Mouse (Mus musculus): ENCODE results near the gene Lrrc4b.

DNA sequence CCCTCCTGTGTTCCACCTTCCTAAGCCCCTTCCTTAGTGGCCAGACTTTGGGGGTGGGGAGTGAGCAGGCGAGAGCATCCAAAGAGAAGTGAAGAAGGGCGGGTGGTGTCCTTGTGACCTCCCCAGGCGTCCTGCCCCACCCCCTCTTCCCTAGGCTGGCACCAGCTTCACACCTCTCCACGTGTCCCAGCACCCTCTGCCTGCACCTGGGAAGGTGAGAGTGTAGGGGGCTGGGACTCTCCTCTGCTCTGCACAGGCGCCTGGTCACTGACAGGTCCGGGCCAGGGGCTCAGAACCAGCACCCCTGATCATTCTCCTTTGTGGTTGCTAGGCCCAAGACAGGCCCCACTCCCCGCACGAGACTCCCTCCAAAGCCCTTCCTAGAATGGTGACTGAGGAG lies 1.2 kb upstream of the Lrrc4b start:
- TF ChIP-seq CTCF (IDR thresholded peaks at IDR 0.05; ENCODE audit: control insufficient read depth, insufficient read depth, insufficient read length) (no peak), MYOD1 (IDR thresholded peaks at IDR 0.05; ENCODE audit: control insufficient read depth, insufficient read length, low read depth) (no peak), MAX (IDR thresholded peaks at IDR 0.05) (no peak), MYOG (IDR thresholded peaks at IDR 0.05; ENCODE audit: control insufficient read depth, extremely low read depth, insufficient read length) (no peak)
